29 mouse cellular contexts compared by ENCODE assay signal in genomic region chr2:102933142-102933541, GRCm38 (mm10). TPM values are rescaled to one million over a fixed set of nuclear protein-coding genes. Genes with fewer than 3 reads are reported as not detected.
DNase-seq lines count a peak whose midpoint lies in the region; ATAC-seq and TF ChIP-seq lines count a peak whose summit lies in the region.
"Had no signal": no experiment of that assay in that cellular context is flagged by ENCODE, and none has a peak within 500 bp of the region (broad histone marks: within the 10 kb centered on the region; RNA-seq: fewer than 3 reads in every experiment).

No protein-coding gene starts in this region.

- no peak overlapping the region for H3K9ac ChIP-seq in midbrain, embryonic 16.5 days (ENCODE audit: low read depth, low read length)
- no peak overlapping the region for H3K9ac ChIP-seq in midbrain, embryonic 14.5 days (replicated peaks; ENCODE audit: low read length)
- H3K9ac ChIP-seq: embryonic facial prominence, embryonic 12.5 days; embryonic facial prominence, embryonic 15.5 days; forebrain, embryonic 12.5 days; forebrain, embryonic 15.5 days; heart, embryonic 12.5 days; heart, embryonic 15.5 days; hindbrain, embryonic 15.5 days had no signal

- H3K27ac ChIP-seq in midbrain, embryonic 16.5 days (ENCODE audit: low read length) = no peak overlapping the region
- H3K27ac ChIP-seq in midbrain, embryonic 14.5 days (replicated peaks; ENCODE audit: low read depth, low read length) = no peak overlapping the region
- peak overlapping the region; percentile 96 for H3K27ac ChIP-seq in embryonic fibroblast, embryonic 13.5 days (ENCODE audit: insufficient read depth, low read length)
- H3K27ac ChIP-seq: embryonic facial prominence, embryonic 12.5 days; embryonic facial prominence, embryonic 15.5 days; forebrain, embryonic 12.5 days; forebrain, embryonic 15.5 days; gastrocnemius, adult 2 months; heart, embryonic 15.5 days; hindbrain, embryonic 10.5 days; hindbrain, embryonic 15.5 days had no signal

- TF ChIP-seq CTCF in embryonic fibroblast, embryonic 13.5 days (IDR thresholded peaks at IDR 0.05; ENCODE audit: borderline replicate concordance, insufficient read depth, low read length) = no peak

- H3K36me3 ChIP-seq in midbrain, embryonic 16.5 days (ENCODE audit: control insufficient read depth, insufficient read depth, low read length) = no peaks in the 10 kb centered on the region
- H3K36me3 ChIP-seq in midbrain, embryonic 14.5 days (ENCODE audit: control insufficient read depth, insufficient read depth, low read length) = no peaks in the 10 kb centered on the region
- H3K36me3 ChIP-seq: embryonic facial prominence, embryonic 12.5 days; embryonic facial prominence, embryonic 15.5 days; forebrain, embryonic 12.5 days; forebrain, embryonic 15.5 days; G1E; heart, embryonic 12.5 days; heart, embryonic 15.5 days; hindbrain, embryonic 10.5 days; hindbrain, embryonic 15.5 days had no signal

- ATAC-seq in midbrain, embryonic 16.5 days = 0 out of 2 replicates have a peak, but pooled peaks have one; percentile 11
- no peak for ATAC-seq in midbrain, embryonic 14.5 days (ENCODE audit: low FRiP score, low TSS enrichment)
- ATAC-seq: forebrain, embryonic 15.5 days; Patski had no signal

- peak; percentile 31 for DNase-seq in embryo, embryonic 10.5 days (ENCODE audit: low spot score)
- DNase-seq in embryo, embryonic 11 days = no peak
- DNase-seq in midbrain, embryonic 14.5 days = no peak
- peak; percentile 34 for DNase-seq in mesoderm, embryonic 11.5 days (ENCODE audit: low read depth, low spot score)
- no peak for DNase-seq in left cerebral cortex, postnatal 25 days (ENCODE audit: low spot score in 2 of 2)
- DNase-seq: adrenal gland, postnatal 10 days; adrenal gland, postnatal 36 days; B cell, adult 2 months; cerebellum, adult 18-20 months; cerebellum, adult 9-10 months; cerebellum, postnatal 14 days; gastrocnemius, adult 2 months; gastrocnemius, postnatal 14 days; heart, postnatal 10 days; heart, postnatal 36 days had no signal

- no peak for TF ChIP-seq POLR2A in embryonic fibroblast, embryonic 13.5 days (IDR thresholded peaks at IDR 0.05; ENCODE audit: low read depth, low read length)

- H3K27me3 ChIP-seq in midbrain, embryonic 16.5 days (ENCODE audit: control insufficient read depth, insufficient read depth, low read depth, low read length) = no peaks in the 10 kb centered on the region
- no peaks in the 10 kb centered on the region for H3K27me3 ChIP-seq in midbrain, embryonic 14.5 days (ENCODE audit: control insufficient read depth, insufficient read depth, low read length)
- H3K27me3 ChIP-seq: CH12.LX; embryonic facial prominence, embryonic 12.5 days; embryonic facial prominence, embryonic 15.5 days; forebrain, embryonic 12.5 days; forebrain, embryonic 15.5 days; heart, embryonic 12.5 days; heart, embryonic 15.5 days; hindbrain, embryonic 15.5 days; Patski had no signal

- WGBS in midbrain, embryonic 16.5 days = 23% methylated on average over 4 of the region's 4 CpGs
- WGBS in midbrain, embryonic 14.5 days = 22% methylated on average over 4 of the region's 4 CpGs

- intact Hi-C loops in left cerebral cortex, postnatal 25 days (cut with DNase I) = no loop called here

- H3K9me3 ChIP-seq in midbrain, embryonic 16.5 days (replicated peaks; ENCODE audit: control insufficient read depth, low read length, poor library complexity, severe bottlenecking) = no peaks in the 10 kb centered on the region
- no peaks in the 10 kb centered on the region for H3K9me3 ChIP-seq in midbrain, embryonic 14.5 days (ENCODE audit: control insufficient read depth, low read length)
- H3K9me3 ChIP-seq: embryonic facial prominence, embryonic 12.5 days; embryonic facial prominence, embryonic 15.5 days; forebrain, embryonic 12.5 days; forebrain, embryonic 15.5 days; G1E; heart, embryonic 12.5 days; heart, embryonic 15.5 days; hindbrain, embryonic 10.5 days; hindbrain, embryonic 15.5 days had no signal

- no peak overlapping the region for H3K4me2 ChIP-seq in midbrain, embryonic 16.5 days (ENCODE audit: low read length)
- H3K4me2 ChIP-seq in midbrain, embryonic 14.5 days (ENCODE audit: low read length) = no peak overlapping the region
- H3K4me2 ChIP-seq: embryonic facial prominence, embryonic 12.5 days; embryonic facial prominence, embryonic 15.5 days; forebrain, embryonic 12.5 days; forebrain, embryonic 15.5 days; heart, embryonic 12.5 days; heart, embryonic 15.5 days; hindbrain, embryonic 15.5 days had no signal

- no peaks in the 10 kb centered on the region for H3K4me1 ChIP-seq in midbrain, embryonic 16.5 days (ENCODE audit: control insufficient read depth, insufficient read depth, low read length)
- H3K4me1 ChIP-seq in midbrain, embryonic 14.5 days (ENCODE audit: control insufficient read depth, insufficient read depth, low read length) = no peaks in the 10 kb centered on the region
- peaks cover 26% of the 10 kb centered on the region for H3K4me1 ChIP-seq in embryonic fibroblast, embryonic 13.5 days (ENCODE audit: control insufficient read depth, insufficient read depth, low read length)
- H3K4me1 ChIP-seq: embryonic facial prominence, embryonic 12.5 days; forebrain, embryonic 15.5 days had no signal

- H3K4me3 ChIP-seq in midbrain, embryonic 16.5 days (ENCODE audit: low read depth, low read length) = no peak overlapping the region
- no peak overlapping the region for H3K4me3 ChIP-seq in midbrain, embryonic 14.5 days (replicated peaks; ENCODE audit: low read depth, low read length)
- no peak overlapping the region for H3K4me3 ChIP-seq in embryonic fibroblast, embryonic 13.5 days (ENCODE audit: insufficient read depth, low read length)
- H3K4me3 ChIP-seq: embryonic facial prominence, embryonic 12.5 days; embryonic facial prominence, embryonic 15.5 days; erythroblast, embryonic 14.5 days; forebrain, embryonic 12.5 days; forebrain, embryonic 15.5 days; gastrocnemius, adult 2 months; heart, embryonic 12.5 days; heart, embryonic 15.5 days; hindbrain, embryonic 10.5 days; hindbrain, embryonic 15.5 days had no signal

RNA-seq across cellular contexts. Expression of gene Cd44, which starts 31.7 kb away (rescaled TPM):
- 2.5 TPM in 2 replicates for polyA plus RNA-seq in midbrain, embryonic 16.5 days (2015; fragmentation: Nextera tagmentation; extraction: Ambion mirVana)
- 2.3 and 3.1 TPM in 2 replicates for polyA plus RNA-seq in midbrain, embryonic 14.5 days (2014; fragmentation: Nextera tagmentation; extraction: Ambion mirVana)
- 255 and 594 TPM in 2 replicates for polyA plus RNA-seq in embryonic fibroblast, embryonic 13.5 days (2011; ENCODE audit: insufficient read length, low read depth, missing spikeins)
- 1 to 10 TPM; 4.1 to 5.2 TPM for total RNA-seq in left cerebral cortex, postnatal 25 days (2021)

Comparison
In these comparisons a context has a peak if more than half of its experiments do, and no peak if none do; other contexts are left out.
1. DNase-seq: peak in embryo, embryonic 10.5 days (single experiment) and mesoderm, embryonic 11.5 days (single experiment); none in embryo, embryonic 11 days (single experiment), midbrain, embryonic 14.5 days (single experiment) and left cerebral cortex, postnatal 25 days (0 of 2).
2. RNA of gene Cd44, which starts 31.7 kb away (polyA plus RNA-seq): 255 to 594 TPM in embryonic fibroblast, embryonic 13.5 days; 2.3 to 3.1 TPM in midbrain, embryonic 14.5 days and 2.5 TPM in midbrain, embryonic 16.5 days; every median in the first group is over 10 times any median in the second.